Mouse (Mus musculus): ENCODE results near the gene Gfi1.

Gene Gfi1

GRCm38 (mm10) chr5:107722661-107723532, 2.9 kb downstream of the Gfi1 start:
- DNase-seq (ENCODE audit: inconsistent ontology term) = peak; percentile 56

GRCm38 (mm10) chr5:107721638-107722011, 4.2 kb downstream of the Gfi1 start:
- DNase-seq (ENCODE audit: inconsistent ontology term) = peak; percentile 14

DNA sequence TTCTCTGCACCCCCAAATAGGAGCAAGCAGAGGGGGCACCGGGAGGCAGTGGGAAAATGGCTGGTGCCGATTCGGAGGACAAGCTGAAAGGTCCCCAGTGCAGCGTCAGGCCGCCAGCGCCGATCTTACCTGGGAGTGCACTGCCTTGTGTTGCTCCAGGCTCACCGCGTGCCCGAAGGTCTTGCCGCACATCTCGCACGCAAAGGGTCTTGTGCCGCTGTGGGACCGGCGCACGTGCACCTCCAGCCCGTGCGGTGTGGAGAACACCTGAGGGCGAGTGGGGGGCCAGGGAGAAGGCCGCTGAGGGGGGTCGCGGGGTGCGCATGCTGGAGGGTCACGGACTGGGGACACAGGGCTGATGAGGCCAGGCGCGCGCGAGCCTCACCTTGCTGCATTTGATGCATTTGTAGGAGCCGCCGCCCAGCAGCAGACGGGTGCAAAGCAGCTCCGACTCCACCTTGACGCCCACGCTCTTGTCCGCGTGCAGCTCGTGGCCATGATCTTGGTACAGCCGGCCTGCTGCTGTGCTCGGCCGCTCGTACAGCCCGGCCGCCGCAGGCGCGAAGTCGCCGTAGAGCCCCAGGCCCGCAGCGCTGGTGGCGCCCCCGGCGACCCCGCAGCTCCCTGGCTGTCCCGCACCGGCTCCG, 4.7 kb downstream of the Gfi1 start:
- DNase-seq (ENCODE audit: inconsistent ontology term) = no peak

DNA sequence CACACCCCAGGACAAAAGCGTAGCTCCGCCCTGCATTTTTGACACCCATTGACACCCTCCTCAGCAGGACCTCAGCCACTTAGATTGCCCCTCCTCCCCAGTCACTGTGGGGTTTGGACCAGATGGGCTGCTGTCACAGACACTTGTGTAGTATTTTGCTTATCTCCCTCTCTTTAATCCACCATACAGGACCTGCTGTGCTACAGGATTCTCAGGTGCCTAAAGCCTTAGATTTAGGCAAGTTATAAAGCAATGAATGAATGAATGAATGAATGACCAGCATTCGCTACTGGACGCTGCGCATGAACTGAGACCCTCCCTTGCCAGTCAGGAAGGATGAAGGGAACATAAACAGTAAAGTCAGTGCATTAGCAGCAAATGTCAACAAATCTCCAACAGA, 5.3 kb downstream of the Gfi1 start:
- no peak for DNase-seq (ENCODE audit: inconsistent ontology term)

DNA sequence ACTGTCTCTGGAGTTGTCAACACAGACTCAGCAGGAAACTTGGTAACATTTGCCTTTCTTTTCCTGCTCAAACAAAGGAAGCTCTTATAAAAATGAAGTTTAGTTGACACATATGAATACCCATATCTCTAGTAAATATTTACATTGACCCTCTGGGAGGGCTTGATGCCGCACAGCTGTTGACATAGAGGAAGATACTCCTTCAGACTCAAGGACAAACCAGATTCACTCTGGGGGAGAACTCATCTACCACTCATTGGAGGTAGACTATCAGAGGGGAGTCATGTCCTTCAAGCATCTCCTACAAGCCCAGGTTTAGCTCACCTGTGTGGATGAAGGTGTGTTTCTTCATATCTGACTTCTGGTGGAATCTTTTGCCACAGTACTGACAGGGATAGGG, 6.0 kb downstream of the Gfi1 start:
- DNase-seq (ENCODE audit: inconsistent ontology term) = no peak

DNA sequence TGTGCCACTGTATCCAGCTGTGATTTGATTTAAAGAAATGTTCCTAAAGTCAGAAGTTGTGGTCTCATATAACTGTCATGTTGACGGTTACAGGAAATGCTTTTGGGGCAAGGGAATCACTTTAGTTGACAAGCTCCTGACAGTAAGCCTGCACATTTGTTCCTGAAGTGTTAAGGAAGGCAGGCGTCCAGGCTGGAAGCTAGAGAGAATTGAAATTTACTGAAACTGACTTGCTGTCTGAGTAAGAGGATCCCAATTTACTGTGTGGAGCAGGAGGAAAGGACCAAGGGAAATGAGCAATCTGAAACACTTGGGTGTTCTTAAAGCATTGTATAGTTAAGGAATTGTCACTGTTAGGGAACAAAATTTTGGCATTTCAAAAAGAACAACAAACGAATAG, 6.6 kb downstream of the Gfi1 start:
- DNase-seq (ENCODE audit: inconsistent ontology term) = no peak

DNA sequence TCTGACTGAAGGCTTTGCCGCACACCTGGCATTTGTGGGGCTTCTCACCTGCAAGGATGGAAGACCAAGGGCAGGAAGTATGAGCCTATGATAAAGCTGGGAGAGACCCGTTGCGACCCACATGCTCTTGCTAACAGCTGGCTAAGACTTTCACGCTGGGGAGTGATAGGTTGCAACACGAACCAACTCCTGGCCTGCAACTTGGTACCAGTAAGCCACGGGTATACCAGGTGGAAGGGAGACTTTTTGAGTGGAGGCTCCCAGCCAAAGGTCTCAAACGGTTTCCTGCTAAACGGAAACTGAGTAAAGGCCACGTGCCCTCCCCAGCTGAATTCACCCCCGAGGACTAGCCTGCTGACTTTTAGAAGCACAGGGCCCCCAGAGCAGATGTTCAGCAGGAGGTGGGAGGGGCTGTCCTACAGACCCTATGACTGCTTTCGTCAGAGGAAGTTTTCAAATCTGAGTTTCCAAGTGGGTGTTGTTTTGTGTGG, 7.9 kb downstream of the Gfi1 start:
- no peak for DNase-seq (ENCODE audit: inconsistent ontology term)

DNA sequence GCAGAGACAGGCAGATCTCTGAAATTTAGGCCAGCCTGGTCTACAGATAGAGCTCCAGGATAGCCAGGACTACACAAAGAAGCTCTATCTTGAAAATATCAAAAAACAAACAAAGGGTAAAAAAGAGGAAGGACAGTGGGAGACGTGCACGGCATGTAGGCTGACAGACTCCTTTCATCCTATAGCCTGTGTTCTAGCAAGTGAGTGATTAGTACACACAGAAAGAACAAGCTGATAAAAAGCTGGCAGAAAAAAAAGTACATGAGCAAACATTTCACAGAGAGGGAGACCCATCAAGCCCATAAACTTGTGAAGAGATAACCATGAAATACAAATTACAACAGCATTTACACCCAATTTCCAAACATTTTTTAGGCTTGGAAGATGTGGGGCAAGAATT, 14.1 kb downstream of the Gfi1 start:
- DNase-seq (ENCODE audit: inconsistent ontology term) = no peak

- DNase-seq (ENCODE audit: inconsistent ontology term) = no peak
These were observed 17.6 kb downstream of the Gfi1 start for GRCm38 (mm10) chr5:107708124-107708797.

DNA sequence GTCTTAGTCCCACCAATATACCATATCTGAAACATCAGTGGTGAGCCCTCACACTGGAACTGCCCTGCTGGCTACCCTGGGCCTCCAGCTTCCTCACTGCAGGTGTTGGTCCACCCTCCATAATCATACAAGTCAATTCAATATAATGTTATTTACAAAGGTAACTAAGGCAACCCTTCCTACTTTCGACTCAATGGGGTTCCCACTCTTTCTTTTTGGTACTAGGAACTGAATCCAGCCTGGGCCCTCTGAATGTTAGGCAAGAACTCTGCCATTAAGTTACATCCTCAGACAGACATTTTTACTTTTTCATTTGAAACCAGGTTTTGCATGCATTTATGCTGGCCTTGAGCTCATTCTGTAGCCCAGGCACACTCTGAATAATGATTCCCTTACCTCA, 19.6 kb downstream of the Gfi1 start:
- DNase-seq (ENCODE audit: inconsistent ontology term) = no peak

- DNase-seq (ENCODE audit: inconsistent ontology term) = no peak
These were observed 20.1 kb downstream of the Gfi1 start for GRCm38 (mm10) chr5:107705756-107706155.

DNA sequence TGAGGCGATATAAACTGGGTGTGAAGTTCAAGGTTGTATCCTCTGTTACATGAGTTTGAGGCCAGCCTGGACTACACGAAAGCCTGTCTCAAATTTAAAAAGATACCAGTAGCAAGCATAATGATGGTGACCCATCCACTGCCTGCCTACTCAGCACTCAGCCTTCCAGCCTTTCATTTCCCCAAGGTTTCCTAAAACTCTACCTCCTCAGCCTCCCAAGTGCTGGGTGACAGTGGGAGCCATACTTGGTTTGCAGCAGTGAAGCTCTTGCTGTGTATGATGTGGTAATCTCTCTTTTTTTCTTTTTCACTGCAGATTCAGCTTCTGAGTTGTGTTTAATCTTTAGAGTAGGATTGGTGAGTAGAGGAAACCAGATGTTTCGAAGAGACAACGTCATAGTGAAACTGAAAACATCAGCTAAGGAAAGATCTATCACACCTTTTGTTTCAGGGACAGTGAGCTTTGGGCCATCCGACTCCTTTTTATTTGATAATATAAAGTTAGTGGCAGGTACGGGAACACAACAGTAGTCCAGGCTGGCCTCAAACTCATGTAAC, 22.6 kb downstream of the Gfi1 start:
- no peak for DNase-seq (ENCODE audit: inconsistent ontology term)

DNA sequence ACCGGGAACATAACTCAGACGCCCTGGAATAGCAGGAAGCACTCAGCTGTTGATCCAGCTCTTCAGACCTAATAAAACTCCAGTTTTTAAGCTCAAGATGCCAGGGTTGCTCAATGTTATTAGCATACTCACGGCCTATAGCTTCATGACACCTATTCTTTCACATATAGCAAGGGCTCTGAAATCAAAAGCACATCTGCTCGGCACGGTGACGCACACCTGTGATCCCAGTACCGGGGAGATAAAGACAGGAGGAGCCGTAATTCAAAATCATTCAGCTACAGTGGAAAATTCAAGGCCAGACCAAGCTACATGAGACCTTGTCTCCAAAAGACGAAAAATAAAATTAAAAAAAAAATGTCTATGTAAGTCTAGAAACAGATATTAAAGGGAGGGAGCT, 24.2 kb downstream of the Gfi1 start:
- no peak for DNase-seq (ENCODE audit: inconsistent ontology term)

- DNase-seq (ENCODE audit: inconsistent ontology term) = no peak
These were observed 25.0 kb downstream of the Gfi1 start for GRCm38 (mm10) chr5:107700873-107701272.

DNA sequence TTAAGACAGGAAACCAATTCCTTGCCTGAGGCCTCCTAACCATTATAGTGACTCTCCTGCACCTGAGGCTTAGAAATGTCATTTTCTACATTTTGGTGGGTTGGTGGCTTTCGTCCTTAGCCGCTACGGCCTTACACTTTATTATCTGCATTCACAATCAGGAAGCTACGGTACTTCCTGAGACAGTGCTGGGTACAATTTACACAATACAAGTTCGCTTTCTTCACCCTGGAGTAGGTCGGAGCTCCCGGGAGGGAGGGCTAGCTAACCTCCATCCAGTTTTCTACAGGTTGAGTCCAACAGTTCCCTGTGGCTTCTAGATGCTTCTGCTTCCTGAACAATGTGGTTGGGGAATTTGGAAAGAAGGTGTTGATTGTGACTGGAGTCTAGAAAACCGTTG, 26.9 kb downstream of the Gfi1 start:
- DNase-seq (ENCODE audit: inconsistent ontology term) = no peak

DNA sequence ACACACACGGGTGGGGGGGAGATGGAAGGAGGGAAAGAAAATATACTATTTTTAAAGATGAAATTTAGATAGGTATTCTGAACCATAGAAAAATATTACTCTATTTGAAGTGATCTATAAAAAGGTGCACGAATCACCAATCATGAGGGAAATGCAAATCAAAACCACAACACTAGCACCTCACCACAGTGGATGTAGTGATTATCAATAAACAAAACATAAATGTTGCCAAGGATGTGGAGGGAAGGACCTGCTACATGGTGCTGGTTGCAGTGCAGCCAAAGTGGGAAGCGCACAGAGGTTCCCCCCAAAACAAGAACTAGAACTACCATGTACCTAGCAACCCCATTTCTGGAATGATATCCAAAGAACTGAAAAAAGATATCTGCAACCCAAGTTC, 30.8 kb downstream of the Gfi1 start:
- no peak for DNase-seq (ENCODE audit: inconsistent ontology term)

- no peak for DNase-seq (ENCODE audit: inconsistent ontology term)
These were observed 37.4 kb downstream of the Gfi1 start for GRCm38 (mm10) chr5:107688499-107688866.

- peak; percentile 89 for DNase-seq (ENCODE audit: inconsistent ontology term)
These were observed 38.0 kb downstream of the Gfi1 start for GRCm38 (mm10) chr5:107687592-107688498.

GRCm38 (mm10) chr5:107687161-107687560, 38.7 kb downstream of the Gfi1 start:
- DNase-seq (ENCODE audit: inconsistent ontology term) = no peak

- DNase-seq (ENCODE audit: inconsistent ontology term) = no peak
These were observed 41.5 kb downstream of the Gfi1 start for GRCm38 (mm10) chr5:107684380-107684779.

DNA sequence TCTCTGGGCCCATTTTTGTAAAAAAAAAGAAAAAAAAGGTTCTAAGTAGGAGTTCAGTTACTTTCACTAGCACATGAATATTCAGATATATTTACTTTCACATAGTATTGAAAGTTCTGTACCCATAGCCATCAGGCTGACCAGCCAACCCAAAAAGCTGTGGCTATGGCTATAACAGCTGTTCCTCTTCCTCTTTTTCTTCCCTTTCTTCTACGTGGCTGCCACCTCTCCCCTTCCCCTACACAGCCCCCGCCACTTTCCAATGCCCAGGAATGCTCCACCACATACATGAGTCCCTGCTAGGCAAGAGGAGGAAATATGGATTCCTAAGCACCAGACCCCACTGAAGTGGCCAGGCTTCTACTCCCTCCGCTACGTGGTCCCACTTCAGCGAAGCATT, 44.5 kb downstream of the Gfi1 start:
- no peak for DNase-seq (ENCODE audit: inconsistent ontology term)

Measured in Muller cell, postnatal 12 days (primary cell).